Mouse (Mus musculus) olfactory bulb, adult 2 months (tissue): ENCODE measurements at regions not wholly inside any gene's neighbourhood (a gene's known extent, or its start where the extent isn't known, plus 50 kb on each side); places are given as distances from the start of the nearest gene placed in this dataset.

Experiments used
- H3K27ac ChIP-seq: fragments of 200-500 bp; 2 replicates; pipeline ENCODE4 v1.5.1; 2012; ENCODE audit warnings: low read depth, low read length; ENCODE audit not compliant: insufficient read depth
- H3K4me1 ChIP-seq: fragments of 200-500 bp; 2 replicates; pipeline ENCODE4 v1.6.1; 2012; ENCODE audit warnings: low read length; ENCODE audit not compliant: control insufficient read depth, insufficient read depth
- H3K4me3 ChIP-seq: fragments of 200-500 bp; 2 replicates; pipeline ENCODE4 v1.5.1; 2012; ENCODE audit warnings: mild to moderate bottlenecking, low read depth, low read length, moderate library complexity; ENCODE audit not compliant: insufficient read depth
- CTCF ChIP-seq: fragments of 200-500 bp; IDR thresholded peaks from 2 replicates; pipeline ENCODE4 v1.5.1; 2012; ENCODE audit warnings: low read depth, mild to moderate bottlenecking, low read length, moderate library complexity; ENCODE audit not compliant: insufficient read depth
- POLR2A ChIP-seq: fragments of 200-500 bp; IDR thresholded peaks from 2 replicates; pipeline ENCODE4 v1.6.1; 2012; ENCODE audit warnings: mild to moderate bottlenecking, low read depth, low read length, moderate library complexity; ENCODE audit not compliant: insufficient read depth
- WGBS: fragments of 180-500 bp; shearing (Covaris S2); methylation state at CpG from one replicate; pipeline ENCODE4 v1.1.7; 2018; 5-methylcytosine and 5-hydroxymethylcytosine counted together

DNA sequence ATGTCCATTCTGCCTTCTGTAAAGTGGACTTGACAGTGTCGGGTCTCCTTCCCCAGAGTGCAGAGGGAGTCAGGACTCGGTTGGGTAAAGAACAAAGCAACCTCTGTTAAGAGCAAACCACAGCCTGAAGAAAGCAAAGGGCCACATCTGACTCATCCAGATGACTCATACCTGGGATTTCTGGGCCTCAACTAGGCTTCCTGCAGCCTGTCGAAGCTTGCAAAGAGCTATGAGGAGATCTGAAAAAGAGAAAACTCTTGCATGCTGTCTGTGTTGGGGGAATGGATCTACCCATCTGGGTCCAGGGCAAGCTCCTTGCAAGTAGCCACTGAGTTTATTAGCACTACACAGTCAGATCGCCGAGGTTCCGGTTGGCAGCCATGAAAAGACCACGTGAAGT is 63.5 kb upstream of the Maf start:
- WGBS, result 66% methylated on average over 7 of the region's 7 CpGs
- Histone ChIP-seq H3K27ac (no peak overlapping the region), H3K4me1 (peaks cover 10% of the 10 kb centered on the region), H3K4me3 (no peak overlapping the region)
- TF ChIP-seq POLR2A (no peak), CTCF (no peak)

DNA sequence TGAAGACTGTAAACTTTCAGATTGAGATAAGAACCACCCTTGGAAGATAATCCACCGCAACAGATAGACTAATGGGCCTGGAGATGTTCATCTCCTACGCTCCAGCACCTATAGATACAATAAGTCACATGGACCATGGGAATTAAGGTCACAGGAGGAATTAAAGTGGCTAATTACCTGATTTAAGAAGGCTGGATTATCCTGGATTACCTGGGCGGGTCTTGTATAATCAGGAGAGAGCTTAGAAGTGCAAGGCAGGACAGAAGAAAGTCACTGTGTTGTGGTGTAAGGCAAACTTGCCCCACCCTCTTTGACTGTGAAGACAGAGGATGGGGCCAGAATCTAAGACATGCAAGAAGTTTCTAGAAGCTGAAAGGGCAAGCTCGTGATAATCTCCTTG is 61.0 kb upstream of the Maf start:
- TF ChIP-seq CTCF, result no peak
- TF ChIP-seq POLR2A, result no peak
- WGBS, result 96% methylated on average over 4 of the region's 4 CpGs
- Histone ChIP-seq H3K4me3 (no peak overlapping the region), H3K27ac (no peak overlapping the region), H3K4me1 (peaks cover 11% of the 10 kb centered on the region)

DNA sequence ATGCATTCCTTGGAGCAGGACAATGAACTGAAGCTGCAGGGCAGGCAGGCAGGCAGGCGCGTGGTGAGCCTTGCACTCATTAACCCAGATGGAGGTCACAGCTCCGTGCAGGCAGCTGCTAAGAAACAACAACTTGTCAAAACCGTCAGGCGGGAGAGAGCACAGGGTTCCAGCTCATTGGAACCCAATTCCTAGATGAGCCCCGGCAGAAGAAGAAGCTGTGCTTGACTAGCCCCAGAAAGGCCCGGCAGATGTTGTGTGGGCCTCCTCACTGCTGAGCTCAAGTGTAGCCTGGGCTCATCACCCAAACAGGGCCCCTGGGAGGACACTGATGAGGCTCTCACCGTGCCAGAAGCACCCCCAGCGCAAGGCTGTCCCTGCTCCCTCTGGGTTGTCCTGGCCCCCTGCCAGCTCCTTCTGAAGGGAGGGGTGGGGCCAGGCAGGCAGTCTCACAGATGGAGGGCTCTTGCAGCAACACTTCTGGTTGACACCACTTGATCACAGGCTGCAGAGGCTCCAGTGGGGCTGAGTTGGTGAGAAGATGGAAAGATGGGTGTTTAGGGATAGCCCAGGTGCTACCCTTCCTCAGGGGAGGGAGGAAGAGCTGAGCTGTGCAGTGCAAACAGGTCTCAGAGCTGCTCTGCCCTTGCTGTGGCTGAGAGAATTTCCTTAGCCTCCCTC is 58.8 kb upstream of the Maf start:
- no peak for TF ChIP-seq CTCF
- no peak for TF ChIP-seq POLR2A
- 39% methylated on average over 9 of the region's 9 CpGs for WGBS
- Histone ChIP-seq H3K4me1 (peaks cover 11% of the 10 kb centered on the region), H3K4me3 (no peak overlapping the region), H3K27ac (no peak overlapping the region)

DNA sequence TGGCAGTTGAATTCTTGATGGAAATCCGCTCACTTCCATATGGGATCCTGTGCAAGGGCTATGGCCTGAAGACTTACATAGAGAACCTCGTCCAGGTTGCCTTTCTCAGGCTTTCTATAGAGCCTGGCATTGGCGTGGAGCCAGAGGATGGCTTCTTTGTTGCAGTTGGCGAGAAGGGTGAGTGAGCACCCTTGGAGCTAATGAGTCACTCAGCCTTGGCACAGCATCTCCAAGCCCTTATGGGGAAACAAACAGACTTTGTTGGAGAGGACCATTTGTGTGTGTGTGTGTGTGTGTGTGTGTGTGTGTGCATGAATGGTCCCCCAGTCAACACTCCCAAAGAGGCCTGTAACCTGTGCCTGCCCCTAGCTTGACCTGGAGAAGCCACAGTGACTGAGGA is 57.0 kb upstream of the Maf start:
- 64% methylated on average over 4 of the region's 4 CpGs for WGBS
- Histone ChIP-seq H3K4me3 (no peak overlapping the region), H3K27ac (no peak overlapping the region), H3K4me1 (peaks cover 9% of the 10 kb centered on the region)
- TF ChIP-seq POLR2A, result no peak
- no peak for TF ChIP-seq CTCF

DNA sequence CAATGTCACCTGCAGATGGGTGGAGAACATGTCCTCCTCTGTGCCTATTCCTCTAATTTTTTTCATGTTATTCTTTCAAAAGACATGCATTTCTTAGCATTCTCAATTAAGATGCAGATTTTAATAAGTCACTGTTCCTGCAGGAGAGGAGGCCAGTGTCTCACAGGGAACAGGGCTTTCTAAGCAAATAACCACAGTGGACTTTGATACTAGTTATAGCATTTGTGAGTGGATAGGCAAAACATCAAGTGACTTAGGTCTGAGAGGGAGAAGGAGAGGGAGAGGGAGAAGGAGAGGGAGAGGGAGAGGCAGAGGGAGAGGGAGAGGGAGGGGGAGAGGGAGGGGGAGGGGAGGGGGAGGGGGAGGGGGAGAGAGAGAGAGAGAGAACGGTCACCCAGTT is 50.4 kb upstream of the Maf start:
- WGBS, result 89% methylated on average over 1 of the region's 1 CpGs
- no peak for TF ChIP-seq POLR2A
- no peak for TF ChIP-seq CTCF

More for the DNA sequence above, 50.4 kb upstream of the Maf start:
- H3K4me3 ChIP-seq, result no peak overlapping the region
- H3K27ac ChIP-seq, result no peak overlapping the region
- H3K4me1 ChIP-seq, result no peaks in the 10 kb centered on the region
